In the genomic region with DNA sequence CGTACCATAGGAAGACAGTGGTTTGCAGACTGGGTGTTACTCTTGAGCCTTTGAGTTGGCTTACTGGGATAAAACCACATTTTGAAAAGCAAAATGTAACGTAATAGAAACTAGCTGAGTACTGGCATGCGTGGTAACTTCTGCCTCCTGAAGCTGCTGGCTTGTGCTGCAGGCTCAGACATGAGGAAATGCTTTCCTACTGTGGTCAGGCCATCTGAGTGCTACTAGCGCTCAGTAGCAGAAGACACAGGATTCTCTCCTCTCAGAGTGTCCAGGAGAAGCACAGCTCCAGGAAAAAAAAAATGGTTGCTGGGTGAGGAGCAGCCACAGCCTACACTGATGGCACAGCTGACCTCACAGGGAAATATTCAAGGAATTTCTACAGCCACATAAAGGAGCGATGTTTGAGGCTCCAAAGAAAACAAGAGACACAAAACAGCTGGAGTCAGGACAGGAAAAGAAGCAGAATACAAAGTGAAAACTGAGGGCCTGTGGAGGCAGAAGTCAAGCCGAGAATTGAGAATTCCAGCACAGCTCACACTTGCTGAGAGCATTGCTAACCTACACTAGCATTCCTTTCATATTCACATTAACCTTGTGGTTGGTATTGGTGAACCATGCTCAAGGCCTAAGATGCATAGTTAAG, we compare ENCODE assay signal across 8 mouse cellular contexts. TPM values are rescaled to one million over a fixed set of nuclear protein-coding genes. Genes with fewer than 3 reads are reported as not detected.
DNase-seq lines count a peak whose midpoint lies in the region; ATAC-seq lines count a peak whose summit lies in the region.
"Had no signal": no experiment of that assay in that cellular context is flagged by ENCODE, and none has a peak within 500 bp of the region (broad histone marks: within the 10 kb centered on the region; RNA-seq: fewer than 3 reads in every experiment).

No protein-coding gene starts in this region.

- no peaks in the 10 kb centered on the region for H3K27me3 ChIP-seq in kidney, embryonic 14.5 days (ENCODE audit: control insufficient read depth, insufficient read depth, low read length)
- no peaks in the 10 kb centered on the region for H3K27me3 ChIP-seq in heart, embryonic 15.5 days

- H3K9ac ChIP-seq in kidney, embryonic 14.5 days (ENCODE audit: low read depth, low read length), result no peak overlapping the region; the same call in 1 of the 2 replicates
- no peak overlapping the region for H3K9ac ChIP-seq in heart, embryonic 15.5 days

- H3K4me2 ChIP-seq in kidney, embryonic 14.5 days (replicated peaks; ENCODE audit: low read depth, low read length), result no peak overlapping the region
- H3K4me2 ChIP-seq in heart, embryonic 15.5 days, result no peak overlapping the region

- H3K27ac ChIP-seq in kidney, embryonic 14.5 days (ENCODE audit: low read depth, low read length), result peak overlapping the region; percentile 74
- H3K27ac ChIP-seq in heart, embryonic 15.5 days, result peak overlapping the region; percentile 67

- no peak overlapping the region for H3K4me3 ChIP-seq in kidney, embryonic 14.5 days (ENCODE audit: low read length)
- no peak overlapping the region for H3K4me3 ChIP-seq in heart, embryonic 15.5 days

- no peak for DNase-seq in kidney, adult 9 months
- DNase-seq in R1 (ENCODE audit: low read depth, low spot score), result peak; percentile 77
- DNase-seq in left cerebral cortex, postnatal 4 days, result no peak
- DNase-seq in right cerebral cortex, postnatal 4 days, result no peak
- DNase-seq: thymus, adult 2 months had no signal

- no peak for ATAC-seq in kidney, embryonic 14.5 days (ENCODE audit: low FRiP score, low TSS enrichment)
- 0 out of 2 replicates have a peak, but pooled peaks have one; percentile 30 for ATAC-seq in heart, embryonic 15.5 days (replicated peaks; ENCODE audit: insufficient number of reproducible peaks, insufficient read depth, low FRiP score, low read depth)
- peak; percentile 42; the same call in 1 of the 2 replicates for ATAC-seq in megakaryocyte-erythroid progenitor cell, adult 5-6 weeks (replicated peaks; ENCODE audit: low FRiP score, low TSS enrichment, poor library complexity, severe bottlenecking)

- no peaks in the 10 kb centered on the region for H3K36me3 ChIP-seq in kidney, embryonic 14.5 days (ENCODE audit: control insufficient read depth, insufficient read depth, low read length)
- H3K36me3 ChIP-seq in heart, embryonic 15.5 days, result no peaks in the 10 kb centered on the region

- H3K4me1 ChIP-seq in kidney, embryonic 14.5 days (ENCODE audit: control insufficient read depth, insufficient read depth, low read length), result peaks cover 14% of the 10 kb centered on the region
- H3K4me1 ChIP-seq in heart, embryonic 15.5 days (replicated peaks), result peaks cover 12% of the 10 kb centered on the region

- H3K9me3 ChIP-seq in kidney, embryonic 14.5 days (ENCODE audit: control insufficient read depth, low read length), result no peaks in the 10 kb centered on the region
- H3K9me3 ChIP-seq in heart, embryonic 15.5 days (replicated peaks), result no peaks in the 10 kb centered on the region

- 48% methylated on average over 6 of the region's 6 CpGs for WGBS in kidney, embryonic 14.5 days
- 35% methylated on average over 6 of the region's 6 CpGs for WGBS in heart, embryonic 15.5 days

- intact Hi-C loops in left cerebral cortex, postnatal 4 days (cut with DNase I), result no loop called here

RNA-seq across cellular contexts. Expression of a gene that starts 8.0 kb away (rescaled TPM):
- polyA plus RNA-seq in kidney, embryonic 14.5 days (2014; fragmentation: Nextera tagmentation; extraction: Ambion mirVana), result 11.4 and 16.5 TPM in 2 replicates
- 5.5 and 6.8 TPM in 2 replicates for polyA plus RNA-seq in heart, embryonic 15.5 days (2015; fragmentation: Nextera tagmentation; extraction: Ambion mirVana)
- 1.8 and 8.0 TPM in 2 replicates for total RNA-seq in megakaryocyte-erythroid progenitor cell, adult 5-6 weeks (2014; fragmentation: Nextera tagmentation)
- 0.80 and 1.1 TPM in 2 replicates for total RNA-seq in megakaryocyte-erythroid progenitor cell, adult 5-6 weeks (2017)
- total RNA-seq in left cerebral cortex, postnatal 4 days (2021), result 1 to 10 TPM; 3.1 to 3.5 TPM
